Comparison of ENCODE assay signal across 8 mouse cellular contexts in genomic region chr10:72653797-72654196, GRCm38 (mm10). TPM values are rescaled to one million over a fixed set of nuclear protein-coding genes. Genes with fewer than 3 reads are reported as not detected.
DNase-seq lines count a peak whose midpoint lies in the region; ATAC-seq and TF ChIP-seq lines count a peak whose summit lies in the region.

No protein-coding gene starts in this region.

- ATAC-seq in heart, postnatal 0 days (ENCODE audit: insufficient read depth, low read depth) = no peak
- ATAC-seq in hindbrain, embryonic 11.5 days (ENCODE audit: low FRiP score) = 0 out of 2 replicates have a peak, but pooled peaks have one; percentile 17
- peak; percentile 0; the same call in 1 of the 2 replicates for ATAC-seq in midbrain, embryonic 12.5 days (ENCODE audit: low FRiP score, low read depth)

- TF ChIP-seq CTCF in heart, postnatal 0 days (IDR thresholded peaks at IDR 0.05; ENCODE audit: low read depth) = no peak
- TF ChIP-seq CTCF in MEL (IDR thresholded peaks at IDR 0.05 in 2 of 3, conservative IDR thresholded peaks at IDR 0.05 in 1 of 3; ENCODE audit: control insufficient read depth in 1 of 3, insufficient read depth in 1 of 3, low read depth in 2 of 3, low read length in 3 of 3, poor library complexity in 1 of 3, severe bottlenecking in 1 of 3) = no peak

- H3K36me3 ChIP-seq in heart, postnatal 0 days (replicated peaks; ENCODE audit: control insufficient read depth, insufficient read depth, low read length) = peaks cover 29% of the 10 kb centered on the region
- H3K36me3 ChIP-seq in MEL (ENCODE audit: control insufficient read depth in 1 of 2, insufficient read depth in 2 of 2, low read length in 2 of 2) = peaks cover 5 to 18% of the 10 kb centered on the region in 2 experiments
- H3K36me3 ChIP-seq in hindbrain, embryonic 11.5 days (ENCODE audit: control insufficient read depth, insufficient read depth, low read length) = 0 out of 2 replicates have a peak, but pooled peaks cover 2% of the 10 kb centered on the region
- peaks cover 23% of the 10 kb centered on the region for H3K36me3 ChIP-seq in midbrain, embryonic 12.5 days

- no peaks in the 10 kb centered on the region for H3K27me3 ChIP-seq in heart, postnatal 0 days (ENCODE audit: control insufficient read depth, insufficient read depth, low read length)
- H3K27me3 ChIP-seq in MEL (ENCODE audit: control insufficient read depth in 1 of 2, insufficient read depth in 2 of 2, low read length in 2 of 2) = no peaks in the 10 kb centered on the region
- no peaks in the 10 kb centered on the region for H3K27me3 ChIP-seq in hindbrain, embryonic 11.5 days (ENCODE audit: control insufficient read depth, insufficient read depth, low read length)
- no peaks in the 10 kb centered on the region for H3K27me3 ChIP-seq in midbrain, embryonic 12.5 days

- no peak for DNase-seq in heart, postnatal 0 days (ENCODE audit: low spot score)
- no peak for DNase-seq in heart, postnatal 25 days (ENCODE audit: low spot score)
- DNase-seq in MEL (ENCODE audit: low read depth, low spot score) = peak; percentile 37
- DNase-seq in hindbrain, embryonic 11.5 days (ENCODE audit: low spot score) = no peak
- no peak for DNase-seq in gastrocnemius, postnatal 25 days
- no peak for DNase-seq in ovary, postnatal 14 days (ENCODE audit: low spot score)
- no peak for DNase-seq in cerebellum, postnatal 25 days

- peaks cover 21% of the 10 kb centered on the region for H3K79me2 ChIP-seq in MEL (ENCODE audit: control insufficient read depth, insufficient read depth, low read length, poor library complexity)

- TF ChIP-seq EP300 in heart, postnatal 0 days (IDR thresholded peaks at IDR 0.05; ENCODE audit: low read depth) = no peak
- TF ChIP-seq EP300 in MEL (IDR thresholded peaks at IDR 0.05; ENCODE audit: low read depth in 1 of 2, low read length in 2 of 2) = no peak

- TF ChIP-seq POLR2A in MEL (IDR thresholded peaks at IDR 0.05; ENCODE audit: control insufficient read depth in 1 of 2, insufficient read depth in 1 of 2, low read depth in 1 of 2, low read length in 2 of 2, poor library complexity in 1 of 2) = no peak

- intact Hi-C loops in heart, postnatal 25 days (cut with DNase I) = no loop called here

- H3K27ac ChIP-seq in heart, postnatal 0 days (ENCODE audit: low read depth) = peak overlapping the region; percentile 85; the same call in 1 of the 2 replicates
- H3K27ac ChIP-seq in MEL (ENCODE audit: control insufficient read depth, low read depth, low read length) = peak overlapping the region; percentile 90
- H3K27ac ChIP-seq in hindbrain, embryonic 11.5 days (ENCODE audit: low read depth, low read length) = peak overlapping the region; percentile 67
- H3K27ac ChIP-seq in midbrain, embryonic 12.5 days (replicated peaks) = peak overlapping the region; percentile 92

- H3K4me1 ChIP-seq in heart, postnatal 0 days (ENCODE audit: control insufficient read depth, insufficient read depth) = peaks cover 10% of the 10 kb centered on the region
- H3K4me1 ChIP-seq in MEL (ENCODE audit: control insufficient read depth in 1 of 2, insufficient read depth in 2 of 2, low read length in 2 of 2) = peaks cover 0 to 16% of the 10 kb centered on the region in 2 experiments; a peak in 2 of 4 replicates
- no peaks in the 10 kb centered on the region for H3K4me1 ChIP-seq in hindbrain, embryonic 11.5 days (replicated peaks; ENCODE audit: control insufficient read depth, insufficient read depth, low read length)
- peaks cover 17% of the 10 kb centered on the region for H3K4me1 ChIP-seq in midbrain, embryonic 12.5 days

- no peak overlapping the region for H3K9ac ChIP-seq in heart, postnatal 0 days (replicated peaks; ENCODE audit: low read depth, low read length)
- peak overlapping the region; percentile 64 for H3K9ac ChIP-seq in MEL (ENCODE audit: control insufficient read depth, low read depth, low read length, poor library complexity, severe bottlenecking)
- peak overlapping the region; percentile 28 for H3K9ac ChIP-seq in hindbrain, embryonic 11.5 days (ENCODE audit: low read depth, low read length)
- peak overlapping the region; percentile 52; the same call in 1 of the 2 replicates for H3K9ac ChIP-seq in midbrain, embryonic 12.5 days (replicated peaks)

- peak overlapping the region; percentile 61; the same call in 1 of the 2 replicates for H3K4me2 ChIP-seq in heart, postnatal 0 days (ENCODE audit: low read depth, low read length)
- peak overlapping the region; percentile 32; the same call in 1 of the 2 replicates for H3K4me2 ChIP-seq in hindbrain, embryonic 11.5 days (replicated peaks; ENCODE audit: low read depth, low read length)
- peak overlapping the region; percentile 77 for H3K4me2 ChIP-seq in midbrain, embryonic 12.5 days (replicated peaks)

- H3K4me3 ChIP-seq in heart, postnatal 0 days (ENCODE audit: low read depth, low read length) = no peak overlapping the region
- H3K4me3 ChIP-seq in MEL (ENCODE audit: control insufficient read depth in 1 of 2, insufficient read depth in 1 of 2, low read depth in 2 of 2, low read length in 2 of 2) = peak overlapping the region; percentile 23 to 36
- H3K4me3 ChIP-seq in hindbrain, embryonic 11.5 days (ENCODE audit: low read depth, low read length) = 0 out of 2 replicates have a peak overlapping the region, but pooled peaks have one; percentile 20
- H3K4me3 ChIP-seq in midbrain, embryonic 12.5 days = no peak overlapping the region

- H3K9me3 ChIP-seq in heart, postnatal 0 days (replicated peaks; ENCODE audit: control insufficient read depth, low read length) = no peaks in the 10 kb centered on the region
- H3K9me3 ChIP-seq in MEL (replicated peaks; ENCODE audit: insufficient read depth, low read length) = no peaks in the 10 kb centered on the region
- no peaks in the 10 kb centered on the region for H3K9me3 ChIP-seq in hindbrain, embryonic 11.5 days (ENCODE audit: control insufficient read depth, low read length)
- H3K9me3 ChIP-seq in midbrain, embryonic 12.5 days = no peaks in the 10 kb centered on the region

- WGBS in heart, postnatal 0 days = 79% methylated on average over 2 of the region's 2 CpGs
- 82% methylated on average over 2 of the region's 2 CpGs for WGBS in hindbrain, embryonic 11.5 days
- WGBS in midbrain, embryonic 12.5 days = 77% methylated on average over 2 of the region's 2 CpGs

- no peak for TF ChIP-seq RAD21 in MEL (IDR thresholded peaks at IDR 0.05; ENCODE audit: low read depth, low read length)

TF ChIP-seq in MEL, 35 proteins besides CTCF, POLR2A, EP300 and RAD21:
- TF ChIP-seq E2F4 (IDR thresholded peaks at IDR 0.05; ENCODE audit: borderline replicate concordance, low read depth, low read length) = no peak
- no peak for TF ChIP-seq TAL1 (IDR thresholded peaks at IDR 0.05; ENCODE audit: low read length)
- TF ChIP-seq HCFC1 (IDR thresholded peaks at IDR 0.05; ENCODE audit: low read depth, low read length) = no peak
- peak; percentile 84 for TF ChIP-seq ZNF384 (IDR thresholded peaks at IDR 0.05; ENCODE audit: low read depth, low read length)

RNA-seq across cellular contexts. Expression of gene Zwint, which starts 0.8 kb away (rescaled TPM):
- 155 and 165 TPM in 2 replicates for total RNA-seq in heart, postnatal 0 days (2014; rRNA removed; ENCODE audit: low replicate concordance)
- 140 and 144 TPM in 2 replicates for polyA plus RNA-seq in heart, postnatal 0 days (2015; fragmentation: Nextera tagmentation; extraction: Ambion mirVana)
- total RNA-seq in heart, postnatal 25 days (2021) = 10 to 100 TPM; 39.9 to 44.1 TPM
- 170 and 191 TPM in 2 replicates for total RNA-seq in MEL (2012; rRNA removed)
- polyA plus RNA-seq in MEL (2012; ENCODE audit: insufficient read depth in 1 of 2, insufficient read length in 2 of 2, low read depth in 1 of 2, low replicate concordance in 2 of 2, missing spikeins in 1 of 2) = 100 to 1,000 TPM; 214 to 555 TPM
- 459 and 473 TPM in 2 replicates for polyA plus RNA-seq in hindbrain, embryonic 11.5 days (2014; fragmentation: Nextera tagmentation; extraction: Ambion mirVana)
- 411 and 427 TPM in 2 replicates for polyA plus RNA-seq in midbrain, embryonic 12.5 days (2016; fragmentation: Nextera tagmentation; extraction: Ambion mirVana)
- total RNA-seq in gastrocnemius, postnatal 25 days (2021) = 10 to 100 TPM; 25.2 to 31.5 TPM

Comparison
In these comparisons a context has a peak if more than half of its experiments do, and no peak if none do; other contexts are left out.
1. H3K4me3 ChIP-seq: peak in MEL (2 of 2) and hindbrain, embryonic 11.5 days (single experiment); none in heart, postnatal 0 days (single experiment) and midbrain, embryonic 12.5 days (single experiment).
2. Peak in every context shown above with its lines, with median percentiles within 50 percentile points of each other: H3K27ac ChIP-seq and H3K4me2 ChIP-seq.